Mouse (Mus musculus): ENCODE data around the gene Myo3b.

Myo3b gene

GRCm38 (mm10) chr2:70065729-70066300 is 26.9 kb downstream of the Myo3b start:
- no peak for DNase-seq (ENCODE audit: low read depth, low spot score)

- no peak for DNase-seq (ENCODE audit: low read depth, low spot score)
These were observed 27.6 kb downstream of the Myo3b start for GRCm38 (mm10) chr2:70066338-70067022.

DNA sequence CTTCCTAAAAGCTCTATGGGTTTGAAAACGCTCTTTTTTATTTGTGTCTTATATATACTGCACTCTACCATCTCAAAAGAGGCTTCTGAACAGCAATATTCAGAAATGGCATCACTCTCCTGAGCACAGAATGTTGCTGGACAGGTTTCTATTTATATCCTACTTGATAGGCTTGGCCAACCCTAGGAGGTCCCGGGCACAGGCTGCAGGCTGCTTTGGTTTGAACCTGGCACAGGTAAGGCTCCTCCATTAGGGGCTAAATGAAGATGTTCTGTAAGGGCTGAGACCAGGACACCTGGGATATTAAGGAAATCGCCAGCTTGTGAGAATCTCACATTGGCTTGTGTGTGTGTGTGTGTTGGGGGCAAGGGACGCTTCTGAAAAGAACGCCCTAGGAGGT is 30.9 kb downstream of the Myo3b start:
- no peak for DNase-seq (ENCODE audit: low read depth, low spot score)

- DNase-seq (ENCODE audit: low read depth, low spot score) = no peak
These were observed 44.6 kb downstream of the Myo3b start for GRCm38 (mm10) chr2:70083444-70084020.

DNA sequence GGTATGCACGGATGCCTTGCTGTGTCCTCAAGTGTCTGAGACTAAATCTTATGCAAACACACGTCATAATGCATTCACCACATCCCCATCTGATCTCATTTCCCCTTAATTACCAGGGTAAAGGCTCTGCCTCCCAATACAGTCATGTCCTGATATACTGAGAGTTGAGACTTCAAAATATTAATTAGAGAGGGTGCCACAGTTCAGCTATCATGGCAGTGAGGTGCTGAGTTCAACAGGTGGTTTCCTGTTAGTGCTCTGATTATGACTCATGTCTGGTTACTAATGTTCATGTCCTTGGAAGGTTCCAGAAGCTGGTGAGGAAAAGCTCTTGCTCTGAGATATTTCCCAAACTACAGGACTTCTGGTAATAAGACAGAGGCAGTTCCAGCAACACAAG is 52.3 kb downstream of the Myo3b start:
- no peak for DNase-seq (ENCODE audit: low read depth, low spot score)

DNA sequence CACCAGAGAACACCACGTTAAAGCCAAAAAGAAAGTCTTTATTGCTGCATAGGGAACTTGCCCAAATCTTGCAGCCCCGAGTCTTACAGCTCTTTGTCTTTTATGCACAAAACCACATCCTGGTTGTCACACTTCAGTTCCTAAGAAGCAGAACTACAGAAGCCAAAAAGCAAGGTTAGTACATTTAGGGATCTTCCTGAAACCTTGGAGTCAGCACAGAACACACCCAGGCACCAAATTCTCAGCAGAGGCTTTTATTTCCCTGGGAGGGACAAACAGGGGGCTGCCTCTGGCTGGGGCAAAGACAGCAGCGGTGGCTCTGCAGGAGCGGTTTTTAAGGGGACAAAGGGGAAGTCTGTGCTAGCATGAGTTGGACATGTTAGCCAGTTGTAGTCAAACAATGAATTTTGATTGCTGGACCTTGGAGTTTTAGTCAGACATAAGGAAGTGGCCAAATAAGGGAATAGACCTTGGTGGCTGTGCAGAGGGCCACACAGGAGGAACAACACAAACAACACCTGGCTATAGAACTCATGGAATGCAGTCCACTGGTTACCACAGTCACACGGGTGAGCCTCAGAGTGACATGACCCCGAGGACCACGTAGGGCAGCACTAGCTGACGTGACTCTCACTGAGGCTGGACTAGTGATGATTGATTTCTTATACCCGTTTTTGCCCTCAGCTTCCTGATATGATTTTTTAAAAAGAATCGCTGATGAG is 53.0 kb downstream of the Myo3b start:
- peak; percentile 20 for DNase-seq (ENCODE audit: low read depth, low spot score)

GRCm38 (mm10) chr2:70092665-70093064 is 53.7 kb downstream of the Myo3b start:
- no peak for DNase-seq (ENCODE audit: low read depth, low spot score)

DNA sequence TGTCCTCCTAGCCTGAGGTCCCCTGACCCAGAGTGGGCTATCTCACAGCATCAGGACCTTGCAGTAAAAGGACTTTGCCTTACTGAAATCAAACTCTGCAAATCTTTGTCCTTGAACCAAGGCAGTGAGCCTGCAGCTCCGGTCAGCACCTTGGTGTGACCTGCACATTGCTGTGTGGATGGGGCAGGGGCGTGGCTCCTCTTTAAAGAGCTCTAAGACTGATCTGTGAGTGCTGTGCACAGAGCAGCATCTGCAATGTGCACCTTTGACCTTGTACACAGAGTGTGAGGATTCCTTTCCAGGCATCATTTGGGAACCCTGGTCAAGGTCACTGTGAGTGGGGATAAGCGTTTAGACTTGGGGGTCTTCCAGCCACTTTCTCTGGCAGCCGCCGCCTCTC is 55.5 kb downstream of the Myo3b start:
- no peak for DNase-seq (ENCODE audit: low read depth, low spot score)

DNA sequence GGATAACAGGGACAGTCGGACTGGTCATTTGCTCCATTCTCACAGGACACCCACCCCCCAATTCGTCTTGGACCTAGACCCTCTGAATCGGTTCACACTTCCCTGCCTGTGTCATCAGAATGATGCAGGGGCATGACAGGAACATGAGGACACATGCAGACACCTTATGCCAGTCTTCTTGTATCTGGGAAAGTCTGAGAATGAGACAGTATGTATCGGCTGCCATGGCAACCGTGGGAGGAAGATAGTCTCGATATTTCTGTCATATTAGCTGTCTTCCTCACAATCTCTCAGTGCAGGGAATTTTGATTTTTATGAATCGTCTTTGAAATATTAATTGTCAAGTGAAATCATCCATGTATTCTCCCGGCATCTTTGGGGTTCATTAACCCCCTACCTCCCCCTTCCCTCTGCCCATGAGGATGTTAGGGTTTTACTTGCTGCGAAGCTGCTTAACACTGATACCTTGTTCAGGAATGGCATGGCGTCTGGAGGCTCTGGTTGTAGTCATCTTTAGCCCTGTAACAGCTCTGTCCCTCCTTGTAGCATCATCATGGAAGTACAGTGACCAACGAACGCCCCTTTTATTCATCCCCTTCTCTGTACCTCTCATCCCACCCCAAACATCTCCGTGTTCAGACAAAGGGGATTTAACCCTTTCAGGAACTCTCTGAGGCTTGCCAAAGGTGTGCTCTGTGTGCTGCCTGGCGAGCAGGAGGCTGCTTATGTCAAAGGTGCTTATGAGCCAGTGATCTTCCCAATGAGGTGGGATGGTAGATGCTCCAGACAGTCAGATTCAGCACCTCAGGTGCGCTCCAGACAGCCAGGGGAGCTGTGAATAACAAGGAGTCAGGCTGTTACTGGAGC is 58.5 kb downstream of the Myo3b start:
- DNase-seq (ENCODE audit: low read depth, low spot score) = no peak

DNA sequence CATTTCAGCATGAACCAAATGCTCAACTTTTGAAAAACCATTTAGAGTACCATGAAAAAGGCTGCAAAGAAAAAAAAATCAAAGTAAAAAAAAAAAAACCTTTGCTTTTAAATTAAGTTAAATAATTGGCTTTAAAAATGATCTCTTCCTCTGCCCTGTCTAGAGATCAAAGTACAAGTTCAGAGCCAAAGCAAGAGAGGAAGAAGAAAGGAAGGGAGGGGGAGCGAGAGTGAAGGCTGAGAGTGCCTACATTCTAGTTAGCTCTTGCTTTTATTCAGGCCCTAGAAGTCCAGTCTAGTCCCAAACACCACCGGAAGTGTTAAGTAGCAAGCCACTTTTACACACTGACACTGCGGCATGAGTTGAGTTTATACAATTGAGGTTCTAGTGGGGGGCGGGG is 60.5 kb downstream of the Myo3b start:
- DNase-seq (ENCODE audit: low read depth, low spot score) = no peak

- DNase-seq (ENCODE audit: low read depth, low spot score) = no peak
These were observed 66.5 kb downstream of the Myo3b start for GRCm38 (mm10) chr2:70105286-70106030.

- DNase-seq (ENCODE audit: low read depth, low spot score) = no peak
These were observed 70.1 kb downstream of the Myo3b start for GRCm38 (mm10) chr2:70109010-70109409.

- DNase-seq (ENCODE audit: low read depth, low spot score) = no peak
These were observed 75.2 kb downstream of the Myo3b start for GRCm38 (mm10) chr2:70113798-70114782.

GRCm38 (mm10) chr2:70118376-70119264 is 79.7 kb downstream of the Myo3b start:
- no peak for DNase-seq (ENCODE audit: low read depth, low spot score)

GRCm38 (mm10) chr2:70119265-70119663 is 80.3 kb downstream of the Myo3b start:
- no peak for DNase-seq (ENCODE audit: low read depth, low spot score)

DNA sequence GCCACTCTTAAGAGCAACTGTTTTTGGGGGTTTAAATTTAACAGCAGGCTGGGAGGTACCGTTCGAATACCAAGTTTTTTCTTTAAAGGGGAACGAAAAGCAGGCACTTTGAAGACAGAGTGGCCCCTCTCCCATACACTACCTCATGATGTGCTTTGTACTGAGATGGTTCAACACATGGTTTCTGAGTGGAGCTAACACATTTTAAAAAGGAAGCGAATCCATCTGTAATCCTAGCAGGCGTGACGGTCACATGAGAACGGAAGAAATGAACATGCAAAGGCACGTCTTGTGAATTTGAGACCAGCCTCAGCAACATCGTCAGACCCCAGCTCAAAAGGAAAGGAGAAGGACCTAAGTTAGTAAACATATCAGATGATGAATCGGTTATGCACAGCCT is 87.4 kb downstream of the Myo3b start:
- no peak for DNase-seq (ENCODE audit: low read depth, low spot score)

DNA sequence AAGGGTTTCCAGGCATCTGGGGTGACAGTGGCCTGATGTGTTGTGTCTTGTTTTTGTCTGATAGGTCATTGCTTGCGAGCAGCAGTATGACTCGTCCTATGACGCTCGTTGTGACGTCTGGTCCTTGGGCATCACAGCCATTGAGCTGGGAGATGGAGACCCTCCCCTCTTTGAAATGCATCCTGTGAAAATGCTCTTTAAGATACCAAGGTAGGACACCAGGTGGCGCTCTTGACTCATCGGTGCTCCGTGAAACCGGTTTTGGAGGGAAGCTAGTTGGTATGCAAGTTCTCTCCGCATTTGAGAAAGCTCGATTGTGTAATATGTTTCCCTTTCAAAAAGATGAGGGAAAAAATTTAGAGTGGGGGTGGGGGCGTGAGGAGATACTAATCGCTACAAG is 87.9 kb downstream of the Myo3b start:
- DNase-seq (ENCODE audit: low read depth, low spot score) = peak; percentile 18

- DNase-seq (ENCODE audit: low read depth, low spot score) = no peak
These were observed 88.6 kb downstream of the Myo3b start for GRCm38 (mm10) chr2:70127351-70128148.

Measured in skeletal muscle tissue, adult 2 months (tissue).